Mouse (Mus musculus) megakaryocyte, embryonic 14.5 days (primary cell): ENCODE results near the gene Hcst.

Experiments
- FLI1 ChIP-seq: IDR thresholded peaks from 2 replicates; pipeline ENCODE4 v1.6.1; 2012; ENCODE audit warnings: low read length, inconsistent platforms, mixed read lengths
- GATA1 ChIP-seq: IDR thresholded peaks from 3 replicates; pipeline ENCODE4 v1.6.1; 2012; ENCODE audit warnings: mixed read lengths, low read length, inconsistent platforms, borderline replicate concordance

- TF ChIP-seq GATA1: no peak
- TF ChIP-seq FLI1: no peak
These were observed 6.9 kb downstream of the Hcst start for GRCm38 (mm10) chr7:30412735-30413147.
